In the genomic region with DNA sequence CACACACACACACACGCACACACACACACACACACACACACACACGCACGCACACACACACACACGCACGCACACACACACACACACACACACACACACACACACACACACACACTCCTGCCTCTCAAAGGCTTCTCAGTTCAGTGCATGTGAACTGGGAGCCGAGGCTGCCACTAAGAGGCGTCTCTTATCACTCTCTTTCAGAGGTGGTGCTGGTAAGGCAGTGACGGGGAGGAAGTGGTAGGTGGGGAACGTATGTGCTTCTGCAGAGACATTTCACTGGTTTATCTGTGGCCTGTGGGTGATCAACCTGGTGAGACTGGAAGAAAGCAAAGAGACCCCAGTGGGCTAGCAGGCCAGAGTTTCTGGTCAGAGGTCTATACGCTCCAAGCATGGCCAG, we compare ENCODE assay signal across 20 mouse cellular contexts. TPM values are rescaled to one million over a fixed set of nuclear protein-coding genes. Genes with fewer than 3 reads are reported as not detected.
DNase-seq lines count a peak whose midpoint lies in the region; ATAC-seq and TF ChIP-seq lines count a peak whose summit lies in the region.
"Had no signal": no experiment of that assay in that cellular context is flagged by ENCODE, and none has a peak within 500 bp of the region (broad histone marks: within the 10 kb centered on the region; RNA-seq: fewer than 3 reads in every experiment).

No protein-coding gene starts in this region.

- H3K4me2 ChIP-seq in liver, embryonic 12.5 days, result peak overlapping the region; percentile 29; the same call in 1 of the 2 replicates
- H3K4me2 ChIP-seq: heart, embryonic 13.5 days; hindbrain, embryonic 14.5 days had no signal

- peak; percentile 84 for ATAC-seq in liver, embryonic 12.5 days
- peak; percentile 62; the same call in 1 of the 2 replicates for ATAC-seq in neutrophil, adult 5-6 weeks (ENCODE audit: extremely low read depth, insufficient number of reproducible peaks, low FRiP score, poor library complexity, severe bottlenecking)
- ATAC-seq: Patski had no signal

- peak in 1 of 2 experiments; percentile 32 for DNase-seq in spleen, adult 2 months (ENCODE audit: low read depth in 1 of 2, low spot score in 2 of 2)
- DNase-seq in spleen, postnatal 14 days (ENCODE audit: low spot score in 2 of 2), result no peak
- no peak for DNase-seq in cerebellum, postnatal 10 days
- DNase-seq in left cerebral cortex, adult 2 months (ENCODE audit: extremely low spot score in 1 of 2, low spot score in 2 of 2), result no peak
- no peak for DNase-seq in adrenal gland, adult 8-10 months
- DNase-seq in heart, postnatal 4 days, result no peak
- DNase-seq: adrenal gland, postnatal 14 days; cerebellum, adult 11-12 months; embryo, embryonic 11 days; layer of hippocampus, postnatal 36 days; lung, adult 18-20 months; retina, postnatal 1 day had no signal

- TF ChIP-seq CTCF in spleen, adult 2 months (IDR thresholded peaks at IDR 0.05; ENCODE audit: extremely low read depth, insufficient read depth, insufficient read length, insufficient replicate concordance), result no peak
- no peak for TF ChIP-seq CTCF in left cerebral cortex, adult 2 months (IDR thresholded peaks at IDR 0.05)

- 22% methylated on average over 10 of the region's 10 CpGs for WGBS in spleen, adult 2 months
- WGBS in liver, embryonic 12.5 days (ENCODE audit: insufficient replicate concordance), result 20% methylated on average over 9 of the region's 10 CpGs

- H3K9me3 ChIP-seq in liver, embryonic 12.5 days (replicated peaks), result no peaks in the 10 kb centered on the region
- H3K9me3 ChIP-seq: megakaryocyte, embryonic 14.5 days had no signal

- H3K4me3 ChIP-seq in spleen, adult 2 months (ENCODE audit: extremely low read depth, insufficient read depth, insufficient read length), result no peak overlapping the region
- no peak overlapping the region for H3K4me3 ChIP-seq in liver, embryonic 12.5 days
- no peak overlapping the region for H3K4me3 ChIP-seq in left cerebral cortex, adult 2 months
- H3K4me3 ChIP-seq: heart, embryonic 13.5 days; megakaryocyte, embryonic 14.5 days; myocyte had no signal

- H3K27ac ChIP-seq in spleen, adult 2 months (ENCODE audit: insufficient read depth, low read length), result peak overlapping the region; percentile 83
- H3K27ac ChIP-seq in liver, embryonic 12.5 days, result peak overlapping the region; percentile 45; the same call in 1 of the 2 replicates
- no peak overlapping the region for H3K27ac ChIP-seq in left cerebral cortex, adult 2 months
- H3K27ac ChIP-seq: heart, embryonic 13.5 days; hindbrain, embryonic 14.5 days; kidney, postnatal 0 days had no signal

- no peak for TF ChIP-seq POLR2A in spleen, adult 2 months (IDR thresholded peaks at IDR 0.05; ENCODE audit: low read depth, low read length)

- H3K36me3 ChIP-seq in spleen, adult 2 months (ENCODE audit: control insufficient read depth, insufficient read depth, low read length), result no peaks in the 10 kb centered on the region
- H3K36me3 ChIP-seq in liver, embryonic 12.5 days, result no peaks in the 10 kb centered on the region; the same call in 1 of the 2 replicates
- H3K36me3 ChIP-seq: heart, embryonic 13.5 days had no signal

- no peaks in the 10 kb centered on the region for H3K27me3 ChIP-seq in spleen, adult 2 months (ENCODE audit: control insufficient read depth, insufficient read depth, low read length)
- H3K27me3 ChIP-seq in liver, embryonic 12.5 days (replicated peaks), result no peaks in the 10 kb centered on the region
- H3K27me3 ChIP-seq: Patski had no signal

- H3K9ac ChIP-seq in liver, embryonic 12.5 days, result peak overlapping the region; percentile 39; the same call in 1 of the 2 replicates
- H3K9ac ChIP-seq: heart, embryonic 13.5 days; hindbrain, embryonic 14.5 days had no signal

- peaks cover 30% of the 10 kb centered on the region; the same call in 1 of the 2 replicates for H3K4me1 ChIP-seq in spleen, adult 2 months (ENCODE audit: control insufficient read depth, insufficient read depth, insufficient read length)
- H3K4me1 ChIP-seq in liver, embryonic 12.5 days, result peaks cover 38% of the 10 kb centered on the region

- intact Hi-C loops in left cerebral cortex, adult 2 months (cut with DNase I), result no loop called here

RNA-seq across cellular contexts. Expression of a gene that starts 10.9 kb away (rescaled TPM):
- 92.1 and 105 TPM in 2 replicates for polyA plus RNA-seq in spleen, adult 2 months (2012; rRNA removed)
- polyA plus RNA-seq in liver, embryonic 12.5 days (2016; fragmentation: Nextera tagmentation; extraction: Ambion mirVana), result 6.0 and 6.3 TPM in 2 replicates
- total RNA-seq in neutrophil, adult 5-6 weeks (2017), result 144 and 148 TPM in 2 replicates
- total RNA-seq in left cerebral cortex, adult 2 months (2021), result under 1 TPM; 0.37 to 0.59 TPM
- total RNA-seq in adrenal gland, adult 8-10 months (2022), result 1 to 10 TPM; 1.9 to 3.1 (median 2.7) TPM
- total RNA-seq in heart, postnatal 4 days (2021), result 1 to 10 TPM; 2.3 TPM

RNA-seq across cellular contexts. Expression of a gene that starts 11.3 kb away (rescaled TPM):
- polyA plus RNA-seq in spleen, adult 2 months (2012; rRNA removed), result 12.9 and 16.0 TPM in 2 replicates
- 170 and 172 TPM in 2 replicates for polyA plus RNA-seq in liver, embryonic 12.5 days (2016; fragmentation: Nextera tagmentation; extraction: Ambion mirVana)
- 193 and 208 TPM in 2 replicates for total RNA-seq in neutrophil, adult 5-6 weeks (2017)
- 10 to 100 TPM; 33.0 to 39.8 TPM for total RNA-seq in left cerebral cortex, adult 2 months (2021)
- total RNA-seq in adrenal gland, adult 8-10 months (2022), result 100 to 1,000 TPM in 1 of 4 experiments, 10 to 100 TPM in 3; 44.5 to 105 (median 76.5) TPM
- total RNA-seq in heart, postnatal 4 days (2021), result 10 to 100 TPM; 44.2 to 45.7 TPM

RNA-seq across cellular contexts. Expression of a gene that starts 24.6 kb away (rescaled TPM):
- polyA plus RNA-seq in spleen, adult 2 months (2012; rRNA removed), result 30.8 and 37.5 TPM in 2 replicates
- 163 and 167 TPM in 2 replicates for polyA plus RNA-seq in liver, embryonic 12.5 days (2016; fragmentation: Nextera tagmentation; extraction: Ambion mirVana)
- 6.8 and 8.0 TPM in 2 replicates for total RNA-seq in neutrophil, adult 5-6 weeks (2017)
- 10 to 100 TPM; 24.1 to 25.9 TPM for total RNA-seq in left cerebral cortex, adult 2 months (2021)
- 10 to 100 TPM; 28.2 to 36.5 (median 31.6) TPM for total RNA-seq in adrenal gland, adult 8-10 months (2022)
- total RNA-seq in heart, postnatal 4 days (2021), result 10 to 100 TPM; 62.0 to 64.5 TPM

RNA-seq across cellular contexts. Expression of a gene that starts 41.1 kb away (rescaled TPM):
- 35.6 and 68.3 TPM in 2 replicates for polyA plus RNA-seq in spleen, adult 2 months (2012; rRNA removed)
- polyA plus RNA-seq in liver, embryonic 12.5 days (2016; fragmentation: Nextera tagmentation; extraction: Ambion mirVana), result 30.0 and 31.6 TPM in 2 replicates
- 6.1 and 7.4 TPM in 2 replicates for total RNA-seq in neutrophil, adult 5-6 weeks (2017)
- 10 to 100 TPM; 58.8 to 68.6 TPM for total RNA-seq in left cerebral cortex, adult 2 months (2021)
- 10 to 100 TPM; 32.9 to 46.1 (median 39.7) TPM for total RNA-seq in adrenal gland, adult 8-10 months (2022)
- total RNA-seq in heart, postnatal 4 days (2021), result 10 to 100 TPM; 11.6 to 14.2 TPM

RNA-seq across cellular contexts. Expression of a gene that starts 52.2 kb away (rescaled TPM):
- 280 and 335 TPM in 2 replicates for polyA plus RNA-seq in spleen, adult 2 months (2012; rRNA removed)
- polyA plus RNA-seq in liver, embryonic 12.5 days (2016; fragmentation: Nextera tagmentation; extraction: Ambion mirVana), result 10.6 and 13.6 TPM in 2 replicates
- total RNA-seq in neutrophil, adult 5-6 weeks (2017), result 189 and 198 TPM in 2 replicates
- total RNA-seq in left cerebral cortex, adult 2 months (2021), result 1 to 10 TPM; 3.5 to 6.4 TPM
- total RNA-seq in adrenal gland, adult 8-10 months (2022), result 10 to 100 TPM in 2 of 4 experiments, 1 to 10 TPM in 2; 9.1 to 11.2 (median 10.3) TPM
- total RNA-seq in heart, postnatal 4 days (2021), result 10 to 100 TPM; 11.2 to 12.1 TPM

Comparison
In these comparisons a context has a peak if more than half of its experiments do, and no peak if none do; other contexts are left out.
1. RNA of a gene that starts 10.9 kb away (total RNA-seq): 144 to 148 TPM in neutrophil, adult 5-6 weeks; 1.9 to 3.1 TPM in adrenal gland, adult 8-10 months, 2.3 TPM in heart, postnatal 4 days and 0.37 to 0.59 TPM in left cerebral cortex, adult 2 months; every median in the first group is over 10 times any median in the second.